Mouse (Mus musculus): ENCODE data around the gene Fhit. TPM values are rescaled to one million over a fixed set of nuclear protein-coding genes. Genes with fewer than 3 reads are reported as not detected.
A peak's percentile ranks its signal among the peaks of the same experiment; 100 is the strongest.

Fhit gene
- total RNA-seq, 2 experiments from 2014 or later = 5.2 to 5.6 TPM

DNA sequence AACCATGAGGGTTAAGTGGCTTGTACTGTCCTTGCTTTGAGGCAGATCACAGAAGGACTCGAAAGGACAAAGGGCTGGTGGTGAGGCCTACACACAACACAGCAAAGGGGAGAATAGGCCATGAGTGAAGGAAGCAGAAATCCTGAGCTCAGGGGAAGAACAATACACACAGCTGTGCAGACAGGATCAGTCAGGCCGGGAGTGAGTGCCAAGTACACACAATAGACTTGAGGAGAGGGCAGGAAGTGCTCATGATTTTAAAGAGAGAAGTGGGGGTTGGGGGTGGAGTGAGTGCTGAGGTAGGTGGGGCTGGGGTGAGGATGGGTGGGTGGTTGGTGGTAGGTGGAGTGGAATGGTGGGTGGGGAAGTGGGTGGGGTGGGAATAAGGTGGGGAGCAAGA is 635.0 kb downstream of the Fhit start:
- DNase-seq (ENCODE audit: low spot score in 2 of 2) = no peak

DNA sequence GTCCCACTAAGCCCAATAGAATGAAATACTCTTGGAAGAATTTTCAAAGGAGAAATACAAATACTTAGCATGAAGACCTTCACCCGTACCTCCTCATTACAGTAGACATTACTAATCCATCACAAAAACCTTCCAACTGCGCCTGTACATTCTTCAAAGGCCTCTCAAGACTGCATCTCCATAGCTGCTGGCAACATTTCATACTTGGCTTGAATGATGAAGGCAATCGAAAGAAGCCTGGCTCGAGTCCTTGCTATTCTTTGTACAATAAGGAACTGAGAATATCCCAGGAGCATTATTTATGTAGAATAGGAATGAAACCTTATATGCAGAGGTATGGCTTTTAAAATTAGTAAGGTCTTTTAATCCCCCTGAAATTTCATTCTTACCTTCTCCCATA is 636.0 kb downstream of the Fhit start:
- no peak for DNase-seq (ENCODE audit: low spot score in 2 of 2)

DNA sequence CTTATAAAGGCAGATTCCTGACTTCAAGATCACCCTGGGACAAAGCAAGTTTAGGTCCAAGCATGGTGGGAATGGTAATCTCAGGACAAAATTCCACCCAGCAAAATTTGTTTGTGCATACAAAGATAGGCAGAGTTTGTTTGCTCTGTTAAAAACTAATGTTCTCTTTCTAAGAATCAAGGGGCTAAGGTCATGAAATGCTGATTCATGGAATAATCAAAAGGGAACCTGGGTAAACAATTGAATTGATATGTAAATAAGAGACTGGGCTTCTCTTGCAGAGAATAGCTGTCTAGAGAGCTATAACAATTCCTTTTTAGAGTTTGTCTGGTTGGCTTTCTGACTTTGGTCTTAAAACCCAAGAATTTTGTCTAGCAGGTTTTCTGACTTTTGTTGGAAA is 647.8 kb downstream of the Fhit start:
- no peak for DNase-seq (ENCODE audit: low spot score in 2 of 2)

DNA sequence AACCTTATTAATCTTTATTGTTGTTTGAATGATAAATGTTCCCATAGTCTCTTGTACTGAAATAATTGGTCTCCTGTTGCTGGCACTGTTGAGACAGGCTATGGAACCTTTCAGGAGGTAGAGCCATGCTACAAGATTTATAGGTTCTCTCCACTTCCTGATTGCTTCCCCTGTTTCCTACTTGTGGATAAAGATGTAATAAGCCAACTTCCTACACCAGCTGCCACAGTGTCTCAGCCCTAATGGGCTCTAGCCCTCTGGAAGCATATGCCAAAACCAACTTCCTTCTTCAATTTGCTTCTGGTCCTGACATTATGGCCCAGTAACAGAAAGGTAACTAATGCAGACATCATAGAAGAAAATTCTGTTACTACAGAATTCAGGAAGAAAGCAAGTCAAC is 652.6 kb downstream of the Fhit start:
- DNase-seq (ENCODE audit: low spot score in 2 of 2) = no peak

DNA sequence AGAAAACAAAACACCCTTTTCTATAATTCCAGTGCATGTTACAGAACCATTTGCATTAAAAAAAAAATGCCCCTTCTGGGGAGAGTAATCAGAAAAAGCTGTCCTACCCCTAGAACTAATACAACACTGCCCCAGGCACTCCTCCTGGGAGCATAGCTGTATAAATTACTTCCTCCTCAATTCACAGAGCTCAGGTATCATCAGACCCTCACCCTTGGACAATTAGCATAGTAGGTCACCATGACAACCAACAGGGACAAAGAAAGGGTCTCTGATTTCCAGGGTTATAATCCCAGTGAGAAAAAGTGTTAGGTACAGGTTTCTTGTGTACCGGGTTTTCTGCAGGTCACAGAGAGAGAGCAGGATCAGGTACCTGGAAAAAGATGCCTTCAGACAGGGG is 654.3 kb downstream of the Fhit start:
- DNase-seq (ENCODE audit: low spot score in 2 of 2) = no peak

DNA sequence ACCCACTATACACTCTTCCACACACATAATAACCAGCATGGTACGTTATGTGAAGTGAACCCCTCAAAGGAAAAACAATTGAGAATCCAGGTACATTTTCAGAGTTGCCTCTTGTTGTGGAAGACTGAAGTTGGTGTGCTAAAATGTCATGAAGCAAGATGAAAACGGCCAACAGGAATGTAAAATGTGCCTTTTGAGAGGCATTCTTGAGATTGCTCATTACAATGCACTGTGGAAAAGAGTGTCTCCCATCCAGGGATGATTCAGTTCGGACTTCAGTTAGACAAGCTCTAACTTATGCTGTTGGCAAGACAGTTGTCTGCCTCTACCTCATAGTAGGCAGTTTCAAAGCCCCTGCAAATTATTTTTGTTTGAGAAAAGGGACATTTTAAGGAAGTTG is 676.0 kb downstream of the Fhit start:
- no peak for DNase-seq (ENCODE audit: low spot score in 2 of 2)

DNA sequence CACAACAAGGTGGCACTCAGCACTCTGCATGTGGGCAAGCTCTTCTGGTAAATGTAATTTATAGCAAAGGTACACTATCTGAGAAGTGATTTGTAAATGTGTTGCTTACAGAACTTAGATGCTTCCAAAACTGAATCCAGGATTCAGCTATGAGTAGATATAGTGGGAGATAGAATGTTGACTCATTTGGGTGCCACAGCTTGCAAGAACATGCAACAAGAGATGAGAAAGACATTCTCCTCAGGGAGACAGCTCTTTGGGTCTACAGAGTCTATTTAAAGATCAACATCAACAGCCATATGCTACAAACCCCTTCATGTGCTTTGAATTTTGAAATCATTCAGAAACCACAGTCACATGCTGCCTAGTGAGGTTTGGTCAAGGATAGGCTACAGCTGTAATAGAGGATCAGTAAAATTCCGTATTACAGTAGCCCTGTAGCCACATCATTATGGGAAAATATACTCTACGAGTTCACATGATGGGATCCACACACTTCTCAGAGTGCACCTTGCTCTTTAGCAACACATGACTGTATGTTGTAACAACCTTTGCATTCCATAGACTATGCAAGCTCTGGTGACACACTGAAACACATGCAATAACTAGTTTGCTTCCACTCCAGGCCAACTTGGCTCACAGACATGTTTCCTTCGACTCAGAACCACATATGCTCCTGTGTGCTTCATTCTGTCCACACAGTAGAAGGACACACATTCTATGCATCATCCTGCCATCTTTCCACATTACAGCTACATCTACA is 678.8 kb downstream of the Fhit start:
- DNase-seq (ENCODE audit: low spot score in 2 of 2) = no peak

DNA sequence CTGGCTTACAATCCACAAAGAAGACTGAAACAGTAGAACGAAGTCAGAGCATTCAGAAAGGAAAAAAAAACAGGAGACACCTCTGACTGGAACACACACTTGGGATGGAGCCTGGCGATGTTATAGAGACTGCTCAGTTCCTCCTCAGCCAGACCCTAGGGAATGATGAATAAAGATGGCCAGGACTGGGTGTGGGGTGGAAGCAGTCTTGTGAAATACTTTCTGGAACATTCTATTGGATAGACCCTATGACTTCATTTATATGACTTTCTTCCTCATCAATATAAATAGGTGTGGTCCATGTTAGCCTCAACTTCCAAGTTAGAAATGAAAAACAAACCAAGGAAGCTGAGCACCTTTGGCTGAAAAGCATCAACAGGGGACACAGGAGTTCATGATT is 680.5 kb downstream of the Fhit start:
- DNase-seq (ENCODE audit: low spot score in 2 of 2) = no peak

DNA sequence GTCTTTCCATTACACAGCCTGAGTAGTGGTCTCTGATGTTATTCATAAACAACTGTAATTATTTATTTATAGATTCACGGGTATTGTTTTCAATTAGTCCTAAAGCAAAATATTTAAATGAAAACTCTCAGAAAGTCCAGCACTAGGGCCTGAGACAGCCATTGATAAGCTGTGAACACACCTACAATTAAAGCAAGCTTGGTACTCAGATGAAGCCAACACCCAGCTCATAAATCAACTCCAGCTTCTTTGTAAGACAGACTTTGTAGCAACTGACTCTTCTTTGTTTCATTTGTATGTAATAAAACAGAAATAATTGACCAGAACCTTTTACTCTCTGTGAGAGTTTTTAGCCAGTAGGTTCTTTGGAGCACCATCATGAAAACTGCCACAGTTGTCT is 681.2 kb downstream of the Fhit start:
- no peak for DNase-seq (ENCODE audit: low spot score in 2 of 2)

DNA sequence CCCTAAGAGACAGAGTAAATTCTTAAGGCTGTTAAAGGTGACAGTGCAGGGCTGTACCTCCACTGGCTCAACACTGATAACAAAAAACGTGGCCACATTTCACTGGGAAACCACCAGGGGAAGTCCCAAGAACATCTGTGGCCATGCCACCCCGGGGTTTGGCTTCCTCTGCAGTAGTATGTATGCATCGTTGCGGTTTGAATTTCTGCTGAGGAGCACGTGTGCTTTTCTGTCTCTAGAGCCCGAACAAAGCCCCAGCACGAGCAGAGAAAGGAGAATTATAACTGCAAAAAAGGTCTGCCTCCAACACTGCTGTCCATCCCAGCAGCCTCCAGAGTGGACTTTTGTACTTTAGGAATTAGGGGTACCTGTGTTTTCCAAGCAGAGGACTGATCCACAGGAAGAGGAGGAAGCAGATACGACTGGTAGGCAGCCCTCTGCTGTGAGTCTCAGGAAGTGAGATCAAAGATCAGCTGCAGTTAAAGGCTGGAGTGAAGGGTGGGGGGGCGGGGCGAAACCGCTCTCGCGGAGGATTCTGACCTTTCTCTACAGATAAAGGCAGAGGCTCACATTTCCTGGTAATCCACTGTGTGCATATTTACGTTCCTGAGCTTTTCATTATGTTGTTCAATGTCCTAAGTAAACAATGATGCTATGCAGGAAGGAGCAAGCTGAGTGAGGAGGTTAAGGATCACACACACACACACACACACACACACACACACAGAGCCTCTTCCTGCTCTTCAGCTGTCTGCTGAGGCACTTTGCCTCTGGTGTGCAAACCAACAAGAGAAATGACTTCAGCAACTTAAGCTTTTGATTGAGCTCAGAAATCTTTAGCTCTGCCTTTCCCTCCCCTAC is 708.6 kb downstream of the Fhit start:
- peak in 1 of 2 experiments; percentile 15 for DNase-seq (ENCODE audit: low spot score in 2 of 2)

DNA sequence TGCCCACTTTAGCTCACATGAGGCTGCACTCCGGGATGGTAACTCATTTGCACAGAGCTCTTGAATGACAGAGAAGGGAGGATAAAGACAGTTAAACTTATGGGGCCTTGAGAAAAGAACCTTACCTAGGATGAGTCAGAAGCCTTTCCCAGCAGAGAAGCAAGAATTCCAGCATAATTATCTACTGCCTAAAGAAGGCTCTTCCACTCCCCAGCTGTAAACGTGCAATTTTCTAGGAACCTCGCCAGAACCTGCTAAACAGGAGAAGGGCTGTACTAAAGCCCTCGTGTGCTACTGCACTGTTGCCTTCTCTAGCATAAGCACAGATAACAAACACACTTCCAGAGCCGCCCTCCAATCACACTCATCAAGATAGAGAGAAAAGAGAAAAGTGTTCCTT is 709.6 kb downstream of the Fhit start:
- no peak for DNase-seq (ENCODE audit: low spot score in 2 of 2)

DNA sequence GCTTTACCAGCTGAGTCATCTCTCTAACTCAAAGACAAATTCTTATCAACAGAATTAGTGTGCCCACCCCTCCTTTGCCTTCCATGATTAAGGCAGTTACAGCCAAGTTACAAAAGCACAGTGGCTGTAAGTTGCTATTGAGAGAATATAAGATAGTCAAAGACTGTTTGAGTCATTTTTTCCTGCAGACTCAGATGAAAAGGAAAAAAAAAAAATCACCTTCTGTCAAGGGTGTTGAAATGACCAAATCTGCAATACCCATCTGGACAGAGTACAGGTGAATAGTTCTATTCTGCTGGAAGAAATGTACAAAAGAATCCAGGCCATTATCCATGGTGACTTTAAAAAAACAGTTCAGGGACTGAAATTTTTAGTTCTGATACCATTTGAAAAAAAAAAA is 716.5 kb downstream of the Fhit start:
- DNase-seq (ENCODE audit: low spot score in 2 of 2) = no peak

DNA sequence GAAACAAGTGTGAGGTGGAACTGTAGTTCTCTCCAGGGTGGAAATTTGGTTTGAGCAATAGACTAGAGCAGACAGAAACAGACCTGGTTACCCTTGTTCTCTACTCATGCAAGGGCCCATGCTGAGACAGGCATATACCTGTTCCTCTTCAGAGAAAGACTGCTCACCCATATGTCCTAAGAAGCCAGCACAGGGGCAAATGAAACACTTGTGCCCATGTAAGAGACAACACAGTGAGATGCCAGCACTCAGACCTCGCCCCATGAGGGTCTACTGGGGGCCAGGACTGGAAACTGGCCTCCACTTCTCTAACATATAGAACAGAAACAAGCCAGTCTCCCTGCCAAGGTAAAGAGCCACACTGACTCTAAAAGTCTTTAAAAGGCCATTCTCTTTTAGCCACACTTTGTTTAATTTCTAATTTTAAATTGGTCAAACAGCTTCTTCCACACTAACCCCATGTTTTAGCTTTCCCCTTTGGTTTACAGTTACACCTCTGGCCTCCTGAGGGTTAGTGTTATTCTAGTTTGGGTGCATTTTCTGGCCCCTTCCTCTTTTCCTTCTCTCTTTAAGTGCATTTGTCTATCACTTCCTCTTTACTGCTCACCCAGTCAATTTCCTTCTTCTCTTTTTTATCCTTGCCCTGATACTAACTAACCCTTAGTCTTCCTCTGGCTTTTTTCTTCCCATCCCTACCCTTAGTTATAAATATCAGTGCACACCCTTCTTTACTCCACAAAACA is 722.7 kb downstream of the Fhit start:
- DNase-seq (ENCODE audit: low spot score in 2 of 2) = no peak

DNA sequence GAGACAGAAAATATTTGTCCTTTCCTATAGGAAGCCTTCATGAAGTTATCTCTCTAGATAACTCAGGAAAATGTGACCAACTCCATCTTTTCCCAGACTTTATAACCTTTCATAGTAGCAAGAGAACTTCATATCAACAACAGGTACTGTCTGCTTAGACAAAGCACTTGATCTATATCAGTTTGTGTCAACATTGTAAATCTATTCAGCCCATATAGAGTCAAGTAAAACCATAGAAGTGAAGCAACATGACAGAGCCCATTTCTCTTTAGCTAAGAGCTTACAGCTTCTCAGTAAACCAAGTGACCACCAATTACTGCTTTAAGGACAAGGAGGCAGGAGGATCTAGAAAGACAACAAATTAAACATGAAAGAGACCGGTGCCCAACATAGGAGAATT is 725.6 kb downstream of the Fhit start:
- DNase-seq (ENCODE audit: low spot score in 2 of 2) = no peak

DNA sequence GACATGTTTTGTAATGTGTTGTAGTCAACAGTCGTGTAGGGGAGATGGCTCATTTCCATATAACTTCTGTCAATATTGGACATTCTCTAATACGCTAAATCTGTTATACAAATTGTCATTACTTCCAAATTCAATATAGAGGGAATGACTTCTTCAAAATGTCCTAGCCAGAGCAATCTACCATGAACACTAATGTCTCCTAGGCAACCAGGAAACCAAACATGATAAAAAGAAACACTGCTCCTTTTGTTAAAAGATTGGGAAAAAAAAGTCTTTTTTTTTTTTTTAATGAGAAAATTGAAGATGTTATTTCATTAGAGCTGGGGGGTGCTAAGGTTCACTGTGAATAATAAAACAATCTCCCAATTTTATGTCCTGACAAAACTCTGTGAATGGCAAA is 729.3 kb downstream of the Fhit start:
- no peak for DNase-seq (ENCODE audit: low spot score in 2 of 2)

DNA sequence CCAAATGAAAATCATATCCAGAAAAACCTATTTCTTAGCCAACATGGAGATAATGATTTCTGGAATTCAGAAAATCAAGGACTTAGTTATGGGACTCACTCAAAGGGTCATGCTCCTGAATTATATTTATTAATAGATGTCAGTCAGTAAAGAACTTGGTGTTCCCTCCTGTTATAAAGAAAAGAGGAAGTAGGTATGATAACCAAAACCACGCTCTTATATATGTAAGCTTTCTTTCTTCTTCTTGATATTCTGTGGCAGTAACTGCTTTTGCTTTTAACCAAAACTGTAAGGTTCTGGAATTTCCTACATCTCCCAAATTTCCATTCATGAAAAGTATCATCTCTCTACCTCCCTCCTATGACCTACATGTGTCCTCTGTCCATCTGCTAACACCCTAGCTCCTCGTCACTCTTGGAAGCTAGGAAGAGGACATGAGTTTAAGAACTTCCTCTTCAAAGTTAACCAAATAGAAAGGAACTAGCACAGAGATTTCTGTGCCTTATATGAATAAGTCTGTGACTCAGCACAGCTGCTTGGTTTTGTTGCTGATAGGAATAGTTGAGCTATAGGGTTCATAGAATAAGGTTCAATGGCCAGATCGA is 731.3 kb downstream of the Fhit start:
- no peak for DNase-seq (ENCODE audit: low spot score in 2 of 2)

DNA sequence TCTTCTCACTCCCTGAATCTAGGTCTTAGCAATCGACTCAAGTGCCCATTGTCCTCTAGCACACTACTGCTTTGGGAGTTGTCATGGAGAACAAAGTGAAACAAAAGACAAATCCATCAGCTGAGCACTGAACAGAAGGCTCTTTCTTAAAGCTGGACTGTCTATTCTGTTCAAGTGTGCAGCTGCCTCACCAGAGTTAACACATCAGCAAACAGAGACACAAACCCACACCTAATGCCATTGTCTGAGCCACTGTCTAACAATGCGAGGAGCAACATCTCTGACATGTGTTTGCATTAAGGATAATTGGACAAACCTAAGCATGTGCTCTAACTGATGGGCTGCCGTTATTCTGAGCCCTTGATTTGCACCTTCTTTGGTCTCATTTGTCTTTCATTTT is 738.3 kb downstream of the Fhit start:
- no peak for DNase-seq (ENCODE audit: low spot score in 2 of 2)

DNA sequence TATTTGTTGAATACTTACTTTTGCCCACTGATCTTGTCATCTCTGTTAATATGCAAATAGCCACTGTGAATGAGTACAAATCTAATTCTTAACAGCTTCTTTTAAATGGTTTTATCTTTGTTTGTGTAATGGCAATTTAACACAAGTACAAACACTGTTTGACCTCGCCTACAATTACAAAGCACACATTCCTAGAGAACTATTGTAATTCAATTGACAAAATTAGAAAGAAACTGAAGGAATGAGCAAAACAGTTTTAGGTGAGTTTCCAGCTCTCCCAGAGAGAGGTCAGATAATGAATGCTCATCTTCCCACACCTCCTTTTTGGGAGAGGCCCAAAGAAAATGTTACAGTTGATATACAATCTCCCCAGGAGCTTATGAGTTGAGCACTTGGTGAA is 739.6 kb downstream of the Fhit start:
- no peak for DNase-seq (ENCODE audit: low spot score in 2 of 2)

DNA sequence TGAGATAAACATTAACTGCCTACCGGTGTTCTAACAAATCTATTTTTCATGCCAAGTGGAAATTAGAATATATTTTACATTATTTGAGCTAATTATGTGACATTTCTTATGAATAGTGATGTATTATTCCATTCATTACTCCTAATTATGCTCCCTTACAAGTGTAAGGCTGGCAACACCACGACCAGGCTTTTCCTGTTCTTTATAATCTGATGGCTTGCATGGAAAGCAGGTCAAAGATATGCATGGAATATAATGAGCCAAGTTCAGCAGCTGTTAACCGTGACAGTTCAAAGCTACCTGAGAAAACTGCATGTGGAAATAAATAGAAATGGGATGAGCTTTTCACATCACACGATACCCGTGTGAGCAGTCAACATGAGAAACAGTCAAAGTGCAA is 746.8 kb downstream of the Fhit start:
- DNase-seq (ENCODE audit: low spot score in 2 of 2) = no peak

DNA sequence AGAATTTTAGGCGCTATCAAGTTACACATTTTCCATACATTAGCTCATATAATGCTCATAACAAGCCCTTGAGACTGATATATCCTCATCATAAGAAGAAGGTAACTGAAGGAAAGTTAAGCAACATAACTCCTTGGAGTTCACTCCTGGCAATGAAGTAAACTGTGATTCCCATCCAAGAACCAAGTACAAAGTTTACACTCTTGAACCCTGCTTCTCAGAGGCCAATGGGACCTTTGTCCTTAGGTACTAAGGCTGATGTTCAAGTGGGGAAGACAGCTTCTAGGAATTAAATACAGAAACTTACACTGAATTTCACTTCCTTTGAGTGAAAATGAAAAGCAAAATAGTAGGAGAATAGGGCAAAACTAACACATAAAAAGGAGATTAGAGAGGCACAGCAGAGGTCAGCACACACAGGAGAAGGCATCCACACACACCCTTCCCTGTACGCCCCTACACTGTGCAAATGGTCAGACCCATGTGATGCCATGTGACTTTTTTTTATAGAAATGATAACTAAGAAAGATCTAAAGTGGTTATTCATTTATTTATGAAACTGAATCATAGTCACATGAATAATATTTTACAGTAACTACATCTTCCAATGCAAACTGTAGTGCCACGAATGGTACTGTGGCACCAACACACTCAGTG is 752.4 kb downstream of the Fhit start:
- no peak for DNase-seq (ENCODE audit: low spot score in 2 of 2)

DNA sequence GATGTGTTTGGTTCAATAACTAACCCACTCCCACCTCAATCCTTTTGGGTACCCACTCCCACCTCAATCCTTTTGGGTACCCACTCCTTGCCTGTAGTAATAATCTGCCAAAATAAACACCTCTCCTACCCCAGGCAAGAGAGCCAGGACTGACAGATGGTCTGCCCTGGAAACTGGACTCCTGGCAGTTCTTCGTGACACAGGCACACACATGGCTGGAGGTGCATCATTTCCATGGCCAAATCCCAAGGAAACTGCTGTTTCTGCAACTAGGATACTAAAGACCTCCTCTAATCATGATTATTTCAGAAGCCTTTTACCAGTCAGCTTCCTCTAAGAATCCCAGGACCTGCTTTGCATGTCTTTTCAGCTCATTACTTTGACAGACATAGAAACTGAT is 756.5 kb downstream of the Fhit start:
- DNase-seq (ENCODE audit: low spot score in 2 of 2) = no peak

Measured in gastrocnemius, postnatal 4 days (tissue).